Mouse (Mus musculus) cerebellum, adult 11 months (tissue): Measurements from ENCODE around the gene Grik4.

ENCODE experiments used
- DNase-seq: peaks from one replicate; pipeline ENCODE4 v3.0.0; 2022

Gene Grik4

GRCm38 (mm10) chr9:42859959-42860794, 84.1 kb downstream of the Grik4 start:
- DNase-seq: no peak

GRCm38 (mm10) chr9:42858998-42859690, 85.1 kb downstream of the Grik4 start:
- no peak for DNase-seq

GRCm38 (mm10) chr9:42858576-42858975, 85.7 kb downstream of the Grik4 start:
- DNase-seq: no peak

GRCm38 (mm10) chr9:42857756-42858155, 86.5 kb downstream of the Grik4 start:
- DNase-seq: no peak

- DNase-seq: no peak
These were observed 91.2 kb downstream of the Grik4 start for GRCm38 (mm10) chr9:42853077-42853476.

GRCm38 (mm10) chr9:42850063-42850462, 94.2 kb downstream of the Grik4 start:
- no peak for DNase-seq

- DNase-seq: no peak
These were observed 96.2 kb downstream of the Grik4 start for GRCm38 (mm10) chr9:42848061-42848460.

GRCm38 (mm10) chr9:42846676-42847425, 97.4 kb downstream of the Grik4 start:
- no peak for DNase-seq

GRCm38 (mm10) chr9:42846139-42846538, 98.2 kb downstream of the Grik4 start:
- no peak for DNase-seq

- peak; percentile 17 for DNase-seq
These were observed 100.0 kb downstream of the Grik4 start for GRCm38 (mm10) chr9:42844301-42844700.

- no peak for DNase-seq
These were observed 106.0 kb downstream of the Grik4 start for GRCm38 (mm10) chr9:42838299-42838698.

GRCm38 (mm10) chr9:42837498-42837897, 106.8 kb downstream of the Grik4 start:
- no peak for DNase-seq

GRCm38 (mm10) chr9:42831558-42831957, 112.7 kb downstream of the Grik4 start:
- DNase-seq: no peak

- DNase-seq: no peak
These were observed 125.0 kb downstream of the Grik4 start for GRCm38 (mm10) chr9:42819247-42819646.

- DNase-seq: no peak
These were observed 127.5 kb downstream of the Grik4 start for GRCm38 (mm10) chr9:42816815-42817214.

GRCm38 (mm10) chr9:42809146-42809545, 135.1 kb downstream of the Grik4 start:
- DNase-seq: no peak

- no peak for DNase-seq
These were observed 135.9 kb downstream of the Grik4 start for GRCm38 (mm10) chr9:42808394-42808793.

- no peak for DNase-seq
These were observed 141.2 kb downstream of the Grik4 start for GRCm38 (mm10) chr9:42803061-42803491.

- no peak for DNase-seq
These were observed 142.4 kb downstream of the Grik4 start for GRCm38 (mm10) chr9:42801929-42802328.

- DNase-seq: no peak
These were observed 144.2 kb downstream of the Grik4 start for GRCm38 (mm10) chr9:42800138-42800537.

GRCm38 (mm10) chr9:42799694-42800093, 144.6 kb downstream of the Grik4 start:
- DNase-seq: no peak

- DNase-seq: no peak
These were observed 145.1 kb downstream of the Grik4 start for GRCm38 (mm10) chr9:42799242-42799641.

GRCm38 (mm10) chr9:42798280-42798679, 146.0 kb downstream of the Grik4 start:
- no peak for DNase-seq
